Mouse (Mus musculus): ENCODE data around the gene Ankrd13b. TPM values are rescaled to one million over a fixed set of nuclear protein-coding genes. Genes with fewer than 3 reads are reported as not detected.

Gene Ankrd13b
- polyA plus RNA-seq, 1 experiment from 2014 or later = 41.3 TPM

- no peaks in the 10 kb centered on the region for H3K27me3 ChIP-seq (replicated peaks)
- no peak overlapping the region for H3K27ac ChIP-seq (replicated peaks)
- H3K36me3 ChIP-seq = peaks cover 14% of the 10 kb centered on the region
- 0 out of 2 replicates have a peak overlapping the region, but pooled peaks have one; percentile 87 for H3K4me3 ChIP-seq (replicated peaks)
- ATAC-seq (ENCODE audit: low FRiP score) = no peak
- H3K9me3 ChIP-seq (replicated peaks) = no peaks in the 10 kb centered on the region
- H3K4me2 ChIP-seq = peak overlapping the region; percentile 94
- H3K4me1 ChIP-seq = peaks cover 73% of the 10 kb centered on the region
- H3K9ac ChIP-seq (replicated peaks) = peak overlapping the region; percentile 89; the same call in 1 of the 2 replicates
These were observed 6.0 kb upstream of the Ankrd13b start for GRCm38 (mm10) chr11:77495507-77495906.

- H3K4me3 ChIP-seq (replicated peaks) = peak overlapping the region; percentile 87
- H3K4me1 ChIP-seq = peaks cover 77% of the 10 kb centered on the region
- ATAC-seq (ENCODE audit: low FRiP score) = no peak
- H3K9me3 ChIP-seq (replicated peaks) = no peaks in the 10 kb centered on the region
- H3K36me3 ChIP-seq = peaks cover 6% of the 10 kb centered on the region
- 0 out of 2 replicates have a peak overlapping the region, but pooled peaks have one; percentile 91 for H3K27ac ChIP-seq (replicated peaks)
- no peaks in the 10 kb centered on the region for H3K27me3 ChIP-seq (replicated peaks)
- WGBS = 76% methylated on average over 6 of the region's 6 CpGs
- H3K4me2 ChIP-seq = peak overlapping the region; percentile 94
- H3K9ac ChIP-seq (replicated peaks) = peak overlapping the region; percentile 89
These were observed 5.3 kb upstream of the Ankrd13b start for GRCm38 (mm10) chr11:77494782-77495181.

GRCm38 (mm10) chr11:77494344-77494676, 4.8 kb upstream of the Ankrd13b start:
- Histone ChIP-seq H3K9me3 (replicated peaks) (no peaks in the 10 kb centered on the region), H3K36me3 (peaks cover 2% of the 10 kb centered on the region), H3K4me1 (peaks cover 73% of the 10 kb centered on the region), H3K27me3 (replicated peaks) (no peaks in the 10 kb centered on the region), H3K9ac (replicated peaks) (peak overlapping the region; percentile 89), H3K27ac (replicated peaks) (peak overlapping the region; percentile 91), H3K4me2 (peak overlapping the region; percentile 94), H3K4me3 (replicated peaks) (peak overlapping the region; percentile 87)
- ATAC-seq (ENCODE audit: low FRiP score) = no peak
- WGBS = 29% methylated on average over 4 of the region's 4 CpGs

- WGBS = 2% methylated on average over 53 of the region's 74 CpGs
- peaks cover 74% of the 10 kb centered on the region for H3K4me1 ChIP-seq
These were observed 4.2 kb upstream of the Ankrd13b start, which contains the start of gene Git1 for GRCm38 (mm10) chr11:77493512-77494343. Git1 (plus strand) TSS chr11:77493562.

GRCm38 (mm10) chr11:77492911-77493332, 3.4 kb upstream of the Ankrd13b start:
- Histone ChIP-seq H3K4me3 (replicated peaks) (peak overlapping the region; percentile 87), H3K27me3 (replicated peaks) (no peaks in the 10 kb centered on the region), H3K9ac (replicated peaks) (peak overlapping the region; percentile 89), H3K9me3 (replicated peaks) (no peaks in the 10 kb centered on the region), H3K27ac (replicated peaks) (peak overlapping the region; percentile 91), H3K4me1 (peaks cover 74% of the 10 kb centered on the region), H3K4me2 (peak overlapping the region; percentile 94), H3K36me3 (no peaks in the 10 kb centered on the region)
- ATAC-seq (ENCODE audit: low FRiP score) = peak; percentile 74
- WGBS = 1% methylated on average over 31 of the region's 32 CpGs

More at GRCm38 (mm10) chr11:77493512-77494343, 4.2 kb upstream of the Ankrd13b start, which contains the start of gene Git1:
- ATAC-seq (ENCODE audit: low FRiP score) = no peak
- Histone ChIP-seq H3K9me3 (replicated peaks) (no peaks in the 10 kb centered on the region), H3K27ac (replicated peaks) (peak within 1 kb of the TSS; percentile 91), H3K9ac (replicated peaks) (peak within 1 kb of the TSS; percentile 89), H3K4me2 (peak within 1 kb of the TSS; percentile 94), H3K36me3 (no peaks in the 10 kb centered on the region), H3K27me3 (replicated peaks) (no peaks in the 10 kb centered on the region), H3K4me3 (replicated peaks) (peak within 1 kb of the TSS; percentile 87)

GRCm38 (mm10) chr11:77492311-77492871, 2.9 kb upstream of the Ankrd13b start:
- Histone ChIP-seq H3K9me3 (replicated peaks) (no peaks in the 10 kb centered on the region), H3K9ac (replicated peaks) (peak overlapping the region; percentile 89), H3K4me1 (peaks cover 75% of the 10 kb centered on the region), H3K4me2 (peak overlapping the region; percentile 94), H3K4me3 (replicated peaks) (peak overlapping the region; percentile 87), H3K27ac (replicated peaks) (peak overlapping the region; percentile 91), H3K36me3 (no peaks in the 10 kb centered on the region), H3K27me3 (replicated peaks) (no peaks in the 10 kb centered on the region)
- no peak for ATAC-seq (ENCODE audit: low FRiP score)
- under 1% methylated on average over 18 of the region's 18 CpGs for WGBS

GRCm38 (mm10) chr11:77491502-77492291, 2.2 kb upstream of the Ankrd13b start:
- Histone ChIP-seq H3K27ac (replicated peaks) (peak overlapping the region; percentile 91), H3K4me1 (peaks cover 79% of the 10 kb centered on the region), H3K27me3 (replicated peaks) (no peaks in the 10 kb centered on the region), H3K4me2 (peak overlapping the region; percentile 94), H3K9me3 (replicated peaks) (no peaks in the 10 kb centered on the region), H3K9ac (replicated peaks) (peak overlapping the region; percentile 89), H3K36me3 (no peaks in the 10 kb centered on the region), H3K4me3 (replicated peaks) (peak overlapping the region; percentile 87)
- ATAC-seq (ENCODE audit: low FRiP score) = peak; percentile 37
- under 1% methylated on average over 23 of the region's 23 CpGs for WGBS

- H3K9me3 ChIP-seq (replicated peaks) = no peaks in the 10 kb centered on the region
- peak overlapping the region; percentile 94 for H3K4me2 ChIP-seq
- ATAC-seq (ENCODE audit: low FRiP score) = peak; percentile 53
- no peaks in the 10 kb centered on the region for H3K27me3 ChIP-seq (replicated peaks)
- 0% methylated on average over 13 of the region's 13 CpGs for WGBS
- peak overlapping the region; percentile 89 for H3K9ac ChIP-seq (replicated peaks)
- no peaks in the 10 kb centered on the region for H3K36me3 ChIP-seq
- H3K4me3 ChIP-seq (replicated peaks) = peak overlapping the region; percentile 87
- peak overlapping the region; percentile 91 for H3K27ac ChIP-seq (replicated peaks)
- H3K4me1 ChIP-seq = peaks cover 82% of the 10 kb centered on the region
These were observed 1.6 kb upstream of the Ankrd13b start for GRCm38 (mm10) chr11:77491123-77491501.

GRCm38 (mm10) chr11:77490451-77490850, 973 bp upstream of the Ankrd13b start:
- WGBS = 65% methylated on average over 6 of the region's 6 CpGs
- no peak for ATAC-seq (ENCODE audit: low FRiP score)
- no peaks in the 10 kb centered on the region for H3K36me3 ChIP-seq
- H3K27me3 ChIP-seq (replicated peaks) = no peaks in the 10 kb centered on the region
- peak overlapping the region; percentile 94 for H3K4me2 ChIP-seq
- H3K4me1 ChIP-seq = peaks cover 82% of the 10 kb centered on the region
- H3K4me3 ChIP-seq (replicated peaks) = peak overlapping the region; percentile 87
- peak overlapping the region; percentile 91 for H3K27ac ChIP-seq (replicated peaks)
- no peaks in the 10 kb centered on the region for H3K9me3 ChIP-seq (replicated peaks)
- H3K9ac ChIP-seq (replicated peaks) = peak overlapping the region; percentile 93

GRCm38 (mm10) chr11:77488771-77489581, 502 bp downstream of the Ankrd13b start:
- H3K27ac ChIP-seq (replicated peaks) = peak overlapping the region; percentile 91
- peak overlapping the region; percentile 87 for H3K4me3 ChIP-seq (replicated peaks)
- H3K27me3 ChIP-seq (replicated peaks) = no peaks in the 10 kb centered on the region
- peaks cover 82% of the 10 kb centered on the region for H3K4me1 ChIP-seq
- peak overlapping the region; percentile 94 for H3K4me2 ChIP-seq
- peak overlapping the region; percentile 93 for H3K9ac ChIP-seq (replicated peaks)
- ATAC-seq (ENCODE audit: low FRiP score) = no peak
- 2% methylated on average over 55 of the region's 55 CpGs for WGBS
- H3K9me3 ChIP-seq (replicated peaks) = no peaks in the 10 kb centered on the region
- no peaks in the 10 kb centered on the region for H3K36me3 ChIP-seq

- WGBS = 19% methylated on average over 5 of the region's 5 CpGs
- peak overlapping the region; percentile 87 for H3K4me3 ChIP-seq (replicated peaks)
- H3K27me3 ChIP-seq (replicated peaks) = no peaks in the 10 kb centered on the region
- H3K27ac ChIP-seq (replicated peaks) = peak overlapping the region; percentile 41
- H3K4me1 ChIP-seq = peaks cover 82% of the 10 kb centered on the region
- ATAC-seq (ENCODE audit: low FRiP score) = no peak
- H3K9me3 ChIP-seq (replicated peaks) = no peaks in the 10 kb centered on the region
- no peaks in the 10 kb centered on the region for H3K36me3 ChIP-seq
- peak overlapping the region; percentile 93 for H3K9ac ChIP-seq (replicated peaks)
- peak overlapping the region; percentile 94 for H3K4me2 ChIP-seq
These were observed 2.7 kb downstream of the Ankrd13b start for GRCm38 (mm10) chr11:77486798-77487197.
